Mouse (Mus musculus): ENCODE data around the gene Impdh2. TPM values are rescaled to one million over a fixed set of nuclear protein-coding genes. Genes with fewer than 3 reads are reported as not detected.

Impdh2 gene
- polyA plus RNA-seq, 1 experiment = 387 TPM

DNA sequence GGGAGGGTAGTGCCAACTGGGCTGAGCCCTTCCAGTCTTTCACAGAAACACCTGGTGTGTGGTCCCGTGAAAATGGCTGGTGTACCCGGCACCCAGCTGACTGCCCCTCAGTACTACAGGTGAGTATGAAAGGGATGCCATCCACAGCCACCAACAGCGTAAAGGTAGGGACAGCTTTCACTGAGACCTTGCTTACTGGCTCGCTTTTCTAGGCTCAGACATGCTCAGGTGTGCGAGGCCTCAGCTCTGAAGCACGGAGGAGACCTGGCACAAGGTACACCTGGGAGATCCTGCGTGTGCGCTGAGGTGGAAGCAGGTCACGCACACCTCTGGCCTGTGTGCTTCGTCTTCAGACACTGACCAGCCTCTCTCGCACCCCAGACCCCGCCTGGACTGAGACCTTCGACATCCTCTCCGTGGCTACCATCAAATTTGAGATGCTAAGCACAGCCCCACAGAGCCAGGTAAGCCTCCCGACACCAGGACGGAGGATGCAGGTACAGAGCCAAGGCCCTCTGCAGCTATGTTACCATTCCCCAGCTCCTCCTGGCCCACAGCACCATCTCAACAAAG lies 11.4 kb downstream of the Impdh2 start:
- Histone ChIP-seq H3K36me3 (ENCODE audit: control insufficient read depth, insufficient read depth, low read length, poor library complexity, severe bottlenecking) (peaks cover 13% of the 10 kb centered on the region), H3K4me3 (ENCODE audit: low read depth, low read length) (no peak overlapping the region), H3K4me1 (ENCODE audit: control insufficient read depth, insufficient read depth, low read length) (peaks cover 10% of the 10 kb centered on the region), H3K9ac (ENCODE audit: low read depth, poor library complexity, severe bottlenecking) (no peak overlapping the region), H3K27me3 (ENCODE audit: control insufficient read depth, insufficient read depth, low read length, poor library complexity, severe bottlenecking) (no peaks in the 10 kb centered on the region), H3K27ac (ENCODE audit: insufficient read depth, low read length) (no peak overlapping the region), H3K9me3 (replicated peaks; ENCODE audit: control insufficient read depth, insufficient read depth, low read length, poor library complexity, severe bottlenecking) (no peaks in the 10 kb centered on the region)
- TF ChIP-seq CTCF (IDR thresholded peaks at IDR 0.05; ENCODE audit: low read depth, low read length) (no peak), POLR2A (IDR thresholded peaks at IDR 0.05; ENCODE audit: insufficient read depth, low read length) (no peak), EP300 (IDR thresholded peaks at IDR 0.05; ENCODE audit: insufficient read depth, low read depth, low read length) (no peak)

DNA sequence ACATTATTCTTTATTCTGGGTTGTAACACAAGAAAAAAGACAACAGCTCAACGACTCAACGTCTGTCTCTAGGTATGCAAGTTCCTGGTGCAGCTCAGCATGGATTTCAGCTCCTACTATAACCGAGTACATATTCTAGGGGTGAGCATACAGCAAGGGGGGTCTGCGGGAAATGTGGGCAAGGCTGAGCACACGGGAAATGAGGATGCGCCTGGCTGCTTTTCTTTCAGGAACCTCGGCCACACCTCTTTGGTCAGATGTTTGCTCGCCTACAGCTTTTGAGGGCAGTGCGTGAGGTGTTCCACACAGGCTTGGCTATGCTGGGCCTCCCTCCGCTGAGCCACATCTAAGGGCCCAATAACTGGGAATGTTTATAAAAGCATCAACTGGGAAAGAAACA lies 12.2 kb downstream of the Impdh2 start:
- Histone ChIP-seq H3K27me3 (ENCODE audit: control insufficient read depth, insufficient read depth, low read length, poor library complexity, severe bottlenecking) (no peaks in the 10 kb centered on the region), H3K9ac (ENCODE audit: low read depth, poor library complexity, severe bottlenecking) (no peak overlapping the region), H3K9me3 (replicated peaks; ENCODE audit: control insufficient read depth, insufficient read depth, low read length, poor library complexity, severe bottlenecking) (no peaks in the 10 kb centered on the region), H3K4me3 (ENCODE audit: low read depth, low read length) (no peak overlapping the region), H3K4me1 (ENCODE audit: control insufficient read depth, insufficient read depth, low read length) (peaks cover 12% of the 10 kb centered on the region), H3K27ac (ENCODE audit: insufficient read depth, low read length) (no peak overlapping the region), H3K36me3 (ENCODE audit: control insufficient read depth, insufficient read depth, low read length, poor library complexity, severe bottlenecking) (peaks cover 13% of the 10 kb centered on the region)
- no peak for TF ChIP-seq CTCF (IDR thresholded peaks at IDR 0.05; ENCODE audit: low read depth, low read length)
- no peak for TF ChIP-seq EP300 (IDR thresholded peaks at IDR 0.05; ENCODE audit: insufficient read depth, low read depth, low read length)
- TF ChIP-seq POLR2A (IDR thresholded peaks at IDR 0.05; ENCODE audit: insufficient read depth, low read length) = no peak

DNA sequence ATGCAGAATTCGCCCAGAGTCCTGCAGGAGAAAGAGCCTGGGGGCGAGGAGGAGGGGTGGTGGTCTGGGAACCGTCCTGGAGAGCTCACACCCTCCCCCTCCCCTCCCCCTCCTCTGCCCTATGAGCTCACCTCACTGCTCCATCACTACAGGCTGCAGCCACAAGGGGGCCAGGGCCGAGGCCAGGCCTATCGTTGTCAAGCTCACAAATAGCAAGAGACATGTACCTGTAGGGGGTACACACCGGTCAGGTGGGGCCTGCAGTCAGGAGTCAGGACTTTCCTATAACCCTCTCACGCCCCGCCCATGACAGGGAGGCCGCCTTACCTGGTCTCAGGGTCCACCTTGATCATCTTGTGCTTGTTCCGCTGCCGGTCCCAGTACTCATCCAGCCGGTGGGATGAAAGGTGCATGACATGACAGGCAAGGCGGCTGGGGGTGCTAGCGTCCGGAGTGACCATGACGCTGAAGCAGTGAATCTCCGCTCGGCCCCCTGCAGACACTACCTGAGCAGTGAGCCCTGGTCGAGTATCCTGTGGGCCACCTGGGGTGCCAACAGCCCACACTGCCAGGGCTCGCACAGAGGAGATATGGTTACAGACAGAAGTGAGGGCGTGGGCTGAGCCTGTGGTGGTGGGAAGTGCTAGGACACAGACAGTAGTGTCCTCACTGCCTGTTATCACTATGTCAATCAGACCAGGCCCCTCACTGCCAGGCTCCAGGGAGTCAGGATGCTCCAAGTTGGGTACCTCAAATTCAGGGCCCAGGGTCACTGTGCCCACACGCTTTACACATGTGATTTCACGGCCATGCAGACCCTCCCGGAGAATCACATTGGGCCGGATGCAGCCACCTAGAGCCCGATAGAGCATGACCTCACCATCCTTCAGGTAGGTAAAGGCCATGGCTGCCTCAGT lies 13.9 kb downstream of the Impdh2 start:
- H3K36me3 ChIP-seq (ENCODE audit: control insufficient read depth, insufficient read depth, low read length, poor library complexity, severe bottlenecking) = peaks cover 13% of the 10 kb centered on the region
- no peak overlapping the region for H3K27ac ChIP-seq (ENCODE audit: insufficient read depth, low read length)
- H3K27me3 ChIP-seq (ENCODE audit: control insufficient read depth, insufficient read depth, low read length, poor library complexity, severe bottlenecking) = no peaks in the 10 kb centered on the region
- TF ChIP-seq CTCF (IDR thresholded peaks at IDR 0.05; ENCODE audit: low read depth, low read length) (peak; percentile 79), EP300 (IDR thresholded peaks at IDR 0.05; ENCODE audit: insufficient read depth, low read depth, low read length) (peak; percentile 65; the same call in 1 of the 2 replicates), POLR2A (IDR thresholded peaks at IDR 0.05; ENCODE audit: insufficient read depth, low read length) (no peak)
- H3K4me3 ChIP-seq (ENCODE audit: low read depth, low read length) = peak overlapping the region; percentile 13; the same call in 1 of the 2 replicates
- peaks cover 12% of the 10 kb centered on the region for H3K4me1 ChIP-seq (ENCODE audit: control insufficient read depth, insufficient read depth, low read length)
- H3K9ac ChIP-seq (ENCODE audit: low read depth, poor library complexity, severe bottlenecking) = no peak overlapping the region
- H3K9me3 ChIP-seq (replicated peaks; ENCODE audit: control insufficient read depth, insufficient read depth, low read length, poor library complexity, severe bottlenecking) = no peaks in the 10 kb centered on the region

DNA sequence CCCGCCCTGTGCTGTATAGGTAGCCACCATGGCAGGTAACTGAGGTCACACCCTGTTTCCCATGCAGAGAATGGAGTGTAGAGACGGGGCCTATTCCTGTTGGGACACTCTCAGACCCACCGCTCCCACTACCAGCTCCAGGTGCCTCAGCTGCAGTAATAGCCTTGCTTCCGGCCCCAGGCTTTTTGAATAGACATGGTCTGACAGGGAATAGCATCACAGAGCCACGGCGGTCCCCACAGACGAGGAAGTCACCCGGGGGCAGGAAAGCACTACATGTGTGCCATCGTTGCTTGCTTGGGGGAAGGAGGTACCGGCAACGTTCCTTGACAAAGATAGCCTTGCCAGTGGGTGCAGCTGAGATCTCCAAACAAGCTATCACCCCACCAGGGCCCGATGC lies 14.8 kb downstream of the Impdh2 start:
- peaks cover 15% of the 10 kb centered on the region for H3K4me1 ChIP-seq (ENCODE audit: control insufficient read depth, insufficient read depth, low read length)
- H3K27ac ChIP-seq (ENCODE audit: insufficient read depth, low read length) = no peak overlapping the region
- H3K4me3 ChIP-seq (ENCODE audit: low read depth, low read length) = no peak overlapping the region
- no peak for TF ChIP-seq EP300 (IDR thresholded peaks at IDR 0.05; ENCODE audit: insufficient read depth, low read depth, low read length)
- TF ChIP-seq CTCF (IDR thresholded peaks at IDR 0.05; ENCODE audit: low read depth, low read length) = no peak
- no peak for TF ChIP-seq POLR2A (IDR thresholded peaks at IDR 0.05; ENCODE audit: insufficient read depth, low read length)
- H3K9me3 ChIP-seq (replicated peaks; ENCODE audit: control insufficient read depth, insufficient read depth, low read length, poor library complexity, severe bottlenecking) = no peaks in the 10 kb centered on the region
- H3K36me3 ChIP-seq (ENCODE audit: control insufficient read depth, insufficient read depth, low read length, poor library complexity, severe bottlenecking) = peaks cover 13% of the 10 kb centered on the region
- no peaks in the 10 kb centered on the region for H3K27me3 ChIP-seq (ENCODE audit: control insufficient read depth, insufficient read depth, low read length, poor library complexity, severe bottlenecking)
- no peak overlapping the region for H3K9ac ChIP-seq (ENCODE audit: low read depth, poor library complexity, severe bottlenecking)

DNA sequence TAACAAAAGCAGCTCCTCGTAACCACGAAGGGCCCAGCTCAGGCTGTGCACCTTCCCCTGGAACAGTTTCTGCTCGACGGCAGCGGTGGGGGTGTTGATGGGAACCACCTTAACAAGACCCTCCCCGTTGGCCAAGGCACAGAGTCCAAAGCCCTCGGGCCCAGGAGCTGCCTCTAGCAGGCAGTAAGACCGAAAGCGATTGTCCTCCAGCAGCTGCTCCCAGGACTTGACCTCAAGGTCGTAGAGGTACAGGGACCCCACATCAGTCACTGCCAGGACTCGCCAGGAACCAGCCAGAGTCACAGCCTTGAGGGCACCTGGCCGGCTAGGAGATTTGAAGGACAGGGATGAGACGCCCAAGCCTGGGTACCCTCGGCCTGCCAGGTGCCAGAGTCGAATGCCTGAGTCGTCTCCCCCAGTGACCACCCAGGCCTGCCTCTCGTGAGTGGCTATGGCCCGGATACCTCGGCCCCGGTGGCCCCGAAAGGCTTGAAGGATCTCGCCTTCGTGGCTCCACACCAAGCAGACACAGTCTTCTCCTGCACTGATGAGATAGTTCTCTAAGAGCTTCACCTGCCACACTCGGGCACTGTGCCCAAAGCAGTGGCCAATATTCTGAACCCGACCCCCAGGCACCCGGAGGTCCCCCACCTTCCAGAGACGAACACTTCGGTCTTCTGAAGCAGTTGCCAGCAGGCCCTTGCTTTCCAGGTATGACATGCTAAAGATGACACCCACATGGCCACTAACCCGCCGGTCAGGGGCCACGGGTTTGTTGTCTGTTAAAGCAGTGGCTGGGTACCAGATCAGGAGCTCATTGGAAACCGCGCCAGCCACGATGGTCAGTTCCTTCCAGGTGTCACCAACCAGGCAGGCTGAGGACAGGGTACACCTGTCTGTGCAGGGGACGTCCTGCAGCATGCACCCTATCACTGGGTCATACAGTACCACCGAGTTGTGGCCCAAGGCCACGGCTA lies 15.5 kb downstream of the Impdh2 start:
- Histone ChIP-seq H3K9me3 (replicated peaks; ENCODE audit: control insufficient read depth, insufficient read depth, low read length, poor library complexity, severe bottlenecking) (no peaks in the 10 kb centered on the region), H3K27me3 (ENCODE audit: control insufficient read depth, insufficient read depth, low read length, poor library complexity, severe bottlenecking) (no peaks in the 10 kb centered on the region), H3K27ac (ENCODE audit: insufficient read depth, low read length) (no peak overlapping the region), H3K9ac (ENCODE audit: low read depth, poor library complexity, severe bottlenecking) (no peak overlapping the region), H3K4me1 (ENCODE audit: control insufficient read depth, insufficient read depth, low read length) (peaks cover 15% of the 10 kb centered on the region), H3K4me3 (ENCODE audit: low read depth, low read length) (no peak overlapping the region), H3K36me3 (ENCODE audit: control insufficient read depth, insufficient read depth, low read length, poor library complexity, severe bottlenecking) (peaks cover 13% of the 10 kb centered on the region)
- TF ChIP-seq CTCF (IDR thresholded peaks at IDR 0.05; ENCODE audit: low read depth, low read length) (no peak), EP300 (IDR thresholded peaks at IDR 0.05; ENCODE audit: insufficient read depth, low read depth, low read length) (no peak), POLR2A (IDR thresholded peaks at IDR 0.05; ENCODE audit: insufficient read depth, low read length) (no peak)
